18 mouse cellular contexts compared by ENCODE assay signal in the genomic region with DNA sequence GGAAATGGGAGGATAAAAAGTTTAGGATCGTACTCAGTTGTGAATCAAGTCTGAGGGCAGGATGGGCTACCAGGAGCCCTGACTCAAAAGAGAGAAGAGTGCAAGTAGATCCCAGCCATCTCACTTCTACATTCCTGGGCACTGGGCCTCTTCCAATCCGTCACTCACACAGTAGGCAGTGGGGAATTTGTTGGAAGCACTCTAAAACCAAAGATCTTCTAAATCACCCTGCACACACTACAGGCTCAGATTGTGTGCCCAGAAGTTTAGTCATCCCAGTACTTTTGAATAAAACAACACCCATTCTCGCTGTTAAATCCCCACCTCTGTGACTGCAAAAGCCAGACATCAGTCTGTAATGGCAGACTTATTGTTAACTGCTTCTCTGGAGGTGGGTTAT.
"Had no signal": no experiment of that assay in that cellular context is flagged by ENCODE, and none has a peak within 500 bp of the region (broad histone marks: within the 10 kb centered on the region; RNA-seq: fewer than 3 reads in every experiment).

No protein-coding gene starts in this region.

- H3K4me3 ChIP-seq: midbrain, embryonic 10.5 days; midbrain, embryonic 12.5 days; myocyte; neural tube, embryonic 13.5 days; neural tube, embryonic 15.5 days had no signal

- H3K27me3 ChIP-seq: midbrain, embryonic 12.5 days; neural tube, embryonic 13.5 days; neural tube, embryonic 15.5 days had no signal

- H3K27ac ChIP-seq: midbrain, embryonic 10.5 days; midbrain, embryonic 12.5 days; neural tube, embryonic 13.5 days; neural tube, embryonic 15.5 days had no signal

- H3K36me3 ChIP-seq: midbrain, embryonic 10.5 days; midbrain, embryonic 12.5 days; neural tube, embryonic 13.5 days; neural tube, embryonic 15.5 days had no signal

- DNase-seq: lung, adult 18-20 months; lung, embryonic 14.5 days; lung, postnatal 10 days; lung, postnatal 4 days; midbrain, embryonic 14.5 days; retina, postnatal 1 day; right cerebral cortex, adult 18-20 months; right cerebral cortex, postnatal 14 days; right cerebral cortex, postnatal 4 days; spleen, adult 18-20 months; thymus, adult 18-20 months; thymus, postnatal 14 days; thymus, postnatal 36 days had no signal

- H3K4me1 ChIP-seq: midbrain, embryonic 10.5 days; midbrain, embryonic 12.5 days; neural tube, embryonic 13.5 days; neural tube, embryonic 15.5 days had no signal

- H3K9me3 ChIP-seq: midbrain, embryonic 10.5 days; midbrain, embryonic 12.5 days; neural tube, embryonic 13.5 days; neural tube, embryonic 15.5 days had no signal
